Mouse (Mus musculus): Measurements from ENCODE around the gene Eml4.

GRCm38 (mm10) chr17:83375848-83376247, 25.1 kb downstream of the Eml4 start:
- no peak for TF ChIP-seq ZNF384 (IDR thresholded peaks at IDR 0.05; ENCODE audit: low read depth, low read length)
- no peak for TF ChIP-seq HCFC1 (IDR thresholded peaks at IDR 0.05; ENCODE audit: low read depth, low read length)
- peak; percentile 77 for TF ChIP-seq RCOR1 (IDR thresholded peaks at IDR 0.05; ENCODE audit: low read depth, low read length)
- no peak for TF ChIP-seq POLR2A (IDR thresholded peaks at IDR 0.05; ENCODE audit: control insufficient read depth in 1 of 2, insufficient read depth in 1 of 2, low read depth in 1 of 2, low read length in 2 of 2, poor library complexity in 1 of 2)
- TF ChIP-seq CTCF (IDR thresholded peaks at IDR 0.05 in 2 of 3, conservative IDR thresholded peaks at IDR 0.05 in 1 of 3; ENCODE audit: control insufficient read depth in 1 of 3, insufficient read depth in 1 of 3, low read depth in 2 of 3, low read length in 3 of 3, poor library complexity in 1 of 3, severe bottlenecking in 1 of 3), result no peak
- TF ChIP-seq GATA1 (IDR thresholded peaks at IDR 0.05; ENCODE audit: low read depth, low read length), result 0 out of 2 replicates have a peak, but pooled peaks have one; percentile 41
- TF ChIP-seq MYC (IDR thresholded peaks at IDR 0.05; ENCODE audit: low read depth, low read length), result no peak
- TF ChIP-seq MAX (IDR thresholded peaks at IDR 0.05; ENCODE audit: low read length), result no peak
- peak; percentile 23 to 50; a peak in 3 of 4 replicates for TF ChIP-seq EP300 (IDR thresholded peaks at IDR 0.05; ENCODE audit: low read depth in 1 of 2, low read length in 2 of 2)
- no peak for TF ChIP-seq MAZ (IDR thresholded peaks at IDR 0.05; ENCODE audit: low read depth, low read length)
- TF ChIP-seq RAD21 (IDR thresholded peaks at IDR 0.05; ENCODE audit: low read depth, low read length), result no peak
- no peak for TF ChIP-seq E2F4 (IDR thresholded peaks at IDR 0.05; ENCODE audit: borderline replicate concordance, low read depth, low read length)
